Mouse (Mus musculus) retina, embryonic 14.5 days (tissue): ENCODE results near the gene Olfr784.
"Not testable (repeated sequence)": the region's sequence is repeated elsewhere in the genome, so short reads cannot be mapped to it uniquely, and the experiment has no call there.

ENCODE experiments used
- DNase-seq: peaks from one replicate; pipeline ENCODE4 v3.0.0-alpha.2; 2015; ENCODE audit warnings: low spot score

Olfr784 gene

DNA sequence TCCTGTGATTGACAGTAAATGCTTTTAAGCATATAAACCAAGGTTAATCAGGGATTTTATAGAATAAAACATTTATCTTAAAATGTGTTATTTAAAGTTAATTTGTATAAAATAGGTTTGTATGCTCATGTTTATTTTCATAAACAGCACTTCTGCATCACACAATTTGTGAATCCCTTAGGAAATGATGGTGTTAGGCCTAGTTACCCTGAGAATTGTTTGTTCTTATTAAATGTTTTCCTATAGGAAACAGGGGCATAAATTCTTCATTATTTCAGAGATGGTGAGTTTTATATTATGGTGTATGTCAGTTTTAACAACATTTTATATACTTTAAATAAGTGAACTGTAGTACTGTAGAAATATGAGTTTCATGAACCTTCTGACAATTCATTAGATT lies at the start of gene Olfr784:
Gene Olfr784 (plus strand): TSS at position 301 of the 400 bp plus-strand sequence.
- DNase-seq, result no peak

DNA sequence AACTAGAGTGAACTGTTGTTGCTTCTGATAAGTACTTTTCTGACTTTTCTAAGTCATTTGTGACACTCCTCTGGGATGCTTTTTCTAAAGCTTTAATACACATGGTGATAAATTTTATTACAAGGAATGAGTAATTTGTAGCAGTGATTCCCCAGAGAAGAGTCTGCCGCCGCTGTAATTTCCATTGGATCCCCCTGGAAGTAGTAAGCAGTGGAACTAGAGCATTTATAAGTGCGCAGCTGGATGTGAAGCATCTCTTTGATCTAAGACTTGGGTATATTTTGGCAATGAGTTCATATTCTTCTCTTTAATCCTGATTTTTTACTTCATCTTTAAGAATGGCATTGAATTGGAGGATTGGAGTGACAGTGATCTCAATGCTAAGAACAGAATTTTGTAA lies 35.3 kb upstream of the Olfr784 start, which contains the start of gene Olfr782:
Gene Olfr782 (plus strand): TSS at position 301 of the 400 bp plus-strand sequence.
- no peak for DNase-seq

DNA sequence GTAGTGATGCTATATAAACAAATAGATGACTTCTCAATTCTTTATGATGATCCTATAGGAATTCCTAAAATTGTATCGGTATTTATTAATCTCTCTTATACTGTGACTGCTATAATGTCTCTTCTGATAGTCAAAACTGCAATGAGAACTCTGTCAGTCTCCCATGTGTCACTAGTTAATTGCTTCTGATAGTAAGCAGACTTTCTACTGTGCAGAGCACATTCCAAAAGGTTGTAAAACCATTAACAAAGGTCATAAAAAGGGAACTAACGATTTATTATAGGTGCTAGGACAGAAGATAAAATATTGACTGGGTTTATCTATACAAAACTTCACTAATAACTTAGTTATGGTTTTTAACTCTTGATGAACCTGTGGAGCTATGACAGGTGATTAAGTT lies 31.4 kb upstream of the Olfr784 start:
- DNase-seq, result not testable (repeated sequence)

DNA sequence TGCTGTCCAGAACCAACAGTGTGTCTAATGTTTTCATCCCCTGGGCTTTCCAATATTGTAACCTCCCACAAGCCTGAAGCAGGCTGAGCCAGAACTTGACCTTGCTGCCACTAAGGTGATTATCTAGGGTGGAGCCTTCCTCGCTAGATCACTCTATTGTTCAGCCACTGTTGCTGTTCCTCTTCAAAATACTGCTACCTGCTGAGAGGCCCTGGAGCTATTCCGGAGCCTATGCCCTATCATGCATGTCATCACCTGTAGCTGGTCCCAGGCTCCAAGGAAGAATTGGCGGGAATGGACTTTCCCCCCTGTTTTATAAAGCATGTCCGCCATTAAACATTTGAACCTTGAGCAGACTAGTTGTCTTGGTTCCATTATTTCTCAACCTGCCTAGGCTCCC lies 27.4 kb upstream of the Olfr784 start:
- DNase-seq, result not testable (repeated sequence)

DNA sequence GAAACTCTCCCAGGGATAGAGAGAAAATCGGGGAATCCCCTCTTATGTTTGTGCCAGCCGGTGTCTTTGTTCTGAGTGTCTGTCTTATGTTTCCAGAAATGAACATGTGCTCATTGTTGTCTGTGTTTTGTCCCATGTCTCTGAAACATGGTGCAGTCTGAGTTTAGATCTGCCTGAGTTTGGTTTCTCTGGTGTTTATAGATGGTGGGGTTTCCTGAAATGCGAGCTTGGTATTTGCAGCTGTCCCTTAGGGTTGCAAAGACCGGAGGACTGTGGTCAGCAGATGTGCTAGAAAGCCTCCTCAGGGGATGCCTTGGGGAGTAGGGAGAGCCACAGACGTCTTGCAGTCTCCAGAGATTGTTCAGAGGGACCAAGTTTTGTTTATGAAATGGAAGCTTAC lies 26.6 kb upstream of the Olfr784 start:
- no peak for DNase-seq

DNA sequence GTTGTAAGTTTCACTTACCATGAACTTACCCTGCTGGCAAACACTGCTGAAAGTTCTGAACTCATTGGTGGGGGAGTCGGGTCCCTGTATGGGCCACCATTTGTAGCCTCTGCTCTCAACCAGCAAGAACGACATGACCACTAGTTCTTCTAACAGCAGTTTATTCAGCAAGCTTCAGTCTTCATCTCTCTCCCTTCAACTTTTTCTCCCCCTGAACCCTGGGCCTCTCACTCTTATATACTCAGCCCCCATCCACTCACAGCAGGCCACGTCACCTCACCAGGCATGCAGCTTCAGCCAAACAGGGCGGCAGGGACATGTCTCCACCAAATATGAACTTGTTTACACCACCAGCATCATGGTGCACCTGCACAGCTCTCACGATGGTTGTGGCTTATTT lies 9.8 kb upstream of the Olfr784 start:
- not testable (repeated sequence) for DNase-seq

DNA sequence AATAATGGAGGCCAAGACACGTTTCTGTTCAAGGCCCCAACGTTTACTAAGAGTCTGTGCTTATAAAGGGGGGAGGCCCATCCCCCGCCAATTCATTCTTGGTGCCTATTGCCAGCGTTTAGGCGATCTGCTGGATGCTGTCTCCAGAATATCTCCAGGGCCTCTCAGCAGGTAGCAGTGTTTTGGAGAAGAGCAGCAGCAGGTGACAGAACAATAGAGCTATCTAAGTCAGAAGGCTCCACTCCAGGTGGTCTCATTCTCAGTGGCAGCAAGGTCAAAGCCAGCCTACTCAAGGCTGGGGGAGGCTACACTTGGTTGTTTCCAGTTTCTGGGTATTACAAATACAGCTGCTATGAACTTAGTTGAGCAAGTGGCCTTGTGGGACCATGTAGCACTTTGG lies 17.0 kb downstream of the Olfr784 start:
- DNase-seq, result no peak

DNA sequence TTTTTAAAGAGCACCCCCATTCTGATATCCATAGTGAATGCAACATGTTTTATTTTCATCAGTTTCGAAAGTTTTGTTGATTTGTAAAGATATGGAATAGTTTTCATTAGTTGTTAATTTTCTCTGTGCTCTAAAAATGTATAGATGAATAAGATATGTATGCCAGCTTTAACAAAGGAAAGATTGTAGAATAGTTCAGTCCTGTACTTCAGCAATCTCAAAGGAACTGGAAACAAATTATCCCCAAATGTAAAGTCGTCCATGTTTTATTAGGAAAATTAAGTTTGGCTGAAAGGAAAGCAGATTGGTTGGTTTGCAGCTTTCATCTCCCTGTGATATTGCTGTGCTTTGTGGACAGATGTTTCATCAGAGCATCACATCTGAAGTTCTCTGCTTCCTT lies 21.2 kb downstream of the Olfr784 start, which contains the start of gene Olfr785:
Gene Olfr785 (plus strand): TSS at position 301 of the 400 bp plus-strand sequence.
- DNase-seq, result no peak

DNA sequence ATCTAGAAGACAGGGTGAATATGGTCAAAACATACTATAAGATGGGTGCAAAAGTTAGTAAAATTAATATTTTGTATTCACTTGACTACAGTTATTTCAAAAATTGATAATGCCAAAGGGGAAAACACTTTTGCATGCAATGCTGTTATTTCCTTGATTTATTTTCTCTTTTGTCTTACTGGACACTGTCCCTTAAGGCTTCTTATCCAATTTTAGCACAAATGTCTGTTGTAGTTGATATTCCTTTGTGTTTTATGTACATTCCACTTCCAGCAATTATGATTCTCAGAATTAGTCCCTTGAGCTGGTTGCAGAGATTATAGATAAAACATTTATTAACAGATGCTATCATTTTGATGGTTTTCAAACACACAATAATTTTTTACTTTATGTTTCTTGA lies 43.1 kb downstream of the Olfr784 start, which contains the start of gene Olfr786:
Gene Olfr786 (plus strand): TSS at position 301 of the 400 bp plus-strand sequence.
- DNase-seq, result no peak
